Mouse (Mus musculus): ENCODE data around the gene Tmem158. TPM values are rescaled to one million over a fixed set of nuclear protein-coding genes. Genes with fewer than 3 reads are reported as not detected.

Gene Tmem158
- polyA plus RNA-seq, 1 experiment from 2014 or later = 15.1 TPM

DNA sequence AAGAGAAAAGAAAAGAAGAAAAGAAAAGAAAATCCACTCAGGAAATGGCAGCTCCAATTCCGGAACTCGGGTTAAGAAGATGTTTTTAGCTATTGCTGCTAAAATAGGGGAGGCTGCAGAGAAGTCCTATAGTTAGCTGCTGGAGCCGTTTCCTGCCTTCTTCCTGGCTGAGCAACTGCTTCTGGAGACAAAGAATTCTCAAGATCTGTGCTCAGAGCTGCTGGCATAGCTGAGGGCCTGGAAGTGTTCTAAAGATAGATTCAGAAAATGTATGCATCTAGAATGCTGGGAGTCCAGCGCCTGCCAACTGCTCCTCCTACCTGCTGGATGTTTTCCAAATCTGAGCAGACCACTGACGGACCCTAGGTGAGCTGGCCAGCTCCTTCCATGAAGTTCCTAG, 40.7 kb downstream of the Tmem158 start:
- no peaks in the 10 kb centered on the region for H3K36me3 ChIP-seq (ENCODE audit: control insufficient read depth, insufficient read depth, low read length)
- no peak overlapping the region for H3K9ac ChIP-seq (ENCODE audit: low read length)
- H3K4me3 ChIP-seq (ENCODE audit: low read depth, low read length) = no peak overlapping the region
- no peaks in the 10 kb centered on the region for H3K27me3 ChIP-seq (ENCODE audit: control insufficient read depth, insufficient read depth, low read length)
- H3K9me3 ChIP-seq (ENCODE audit: control insufficient read depth, low read length) = no peaks in the 10 kb centered on the region
- no peaks in the 10 kb centered on the region for H3K4me1 ChIP-seq (replicated peaks; ENCODE audit: control insufficient read depth, insufficient read depth)
- no peak overlapping the region for H3K4me2 ChIP-seq (replicated peaks; ENCODE audit: low read depth)
- no peak for TF ChIP-seq CTCF (IDR thresholded peaks at IDR 0.05; ENCODE audit: low read depth)
- no peak for TF ChIP-seq EP300 (optimal IDR thresholded peaks at IDR 0.05)
- DNase-seq (ENCODE audit: low spot score) (no peak), ATAC-seq (ENCODE audit: low FRiP score, low TSS enrichment) (no peak)
- 45% methylated on average over 5 of the region's 5 CpGs for WGBS
- no peak overlapping the region for H3K27ac ChIP-seq (replicated peaks)

DNA sequence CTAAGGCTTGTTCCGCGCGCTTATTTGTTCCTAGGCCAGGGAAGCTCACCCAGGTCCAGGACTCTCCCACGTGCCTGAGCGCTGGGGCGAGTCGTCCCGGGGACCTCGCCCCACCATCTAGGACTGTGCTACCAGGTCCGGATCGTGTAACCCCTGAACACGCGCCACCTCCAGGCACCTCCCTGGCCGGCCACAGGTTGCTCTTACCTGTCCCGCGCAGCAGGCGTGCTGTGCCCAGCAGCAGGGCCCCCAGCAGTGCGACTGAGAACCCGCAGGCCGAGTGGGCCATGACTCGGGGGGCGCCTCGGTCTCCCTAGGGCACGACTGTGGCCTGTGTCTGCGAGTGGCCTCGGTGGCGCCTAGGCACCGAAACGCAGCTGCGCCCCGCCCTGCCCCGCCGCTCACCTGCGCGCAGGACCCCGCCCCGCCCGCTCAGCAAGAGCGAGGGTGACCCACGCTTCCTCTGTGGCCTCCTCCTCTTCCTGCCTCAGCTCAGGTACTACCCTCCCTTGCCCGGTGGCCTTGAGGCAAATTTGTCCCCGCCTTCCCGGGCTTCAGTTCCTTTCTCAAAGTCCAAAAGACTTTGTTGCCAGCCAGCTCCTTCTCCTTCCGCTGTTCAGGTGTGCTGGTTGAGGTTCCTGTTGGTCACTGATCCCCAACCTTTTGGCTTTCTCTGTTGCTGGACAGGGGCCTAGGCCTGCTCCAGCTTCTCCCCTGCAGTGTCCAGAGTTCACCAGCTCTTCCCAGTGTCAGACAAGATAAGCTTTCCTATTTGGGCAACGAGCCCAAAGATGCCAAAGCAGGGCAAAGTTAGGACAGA, 44.7 kb downstream of the Tmem158 start, which contains the start of gene Cdcp1:
Gene Cdcp1 (minus strand): TSS at position 418 of the 820 bp plus-strand sequence.
- Histone ChIP-seq H3K9ac (ENCODE audit: low read length) (peak within 1 kb of the TSS; percentile 75), H3K4me3 (ENCODE audit: low read depth, low read length) (peak within 1 kb of the TSS; percentile 45), H3K9me3 (ENCODE audit: control insufficient read depth, low read length) (no peaks in the 10 kb centered on the region), H3K27me3 (ENCODE audit: control insufficient read depth, insufficient read depth, low read length) (no peaks in the 10 kb centered on the region), H3K36me3 (ENCODE audit: control insufficient read depth, insufficient read depth, low read length) (no peaks in the 10 kb centered on the region), H3K27ac (replicated peaks) (peak within 1 kb of the TSS; percentile 78), H3K4me2 (replicated peaks; ENCODE audit: low read depth) (peak within 1 kb of the TSS; percentile 51), H3K4me1 (replicated peaks; ENCODE audit: control insufficient read depth, insufficient read depth) (no peaks in the 10 kb centered on the region)
- DNase-seq (ENCODE audit: low spot score) (peak; percentile 84), ATAC-seq (ENCODE audit: low FRiP score, low TSS enrichment) (peak; percentile 96)
- TF ChIP-seq CTCF (IDR thresholded peaks at IDR 0.05; ENCODE audit: low read depth) = no peak
- TF ChIP-seq EP300 (optimal IDR thresholded peaks at IDR 0.05) = no peak
- 12% methylated on average over 41 of the region's 45 CpGs for WGBS

DNA sequence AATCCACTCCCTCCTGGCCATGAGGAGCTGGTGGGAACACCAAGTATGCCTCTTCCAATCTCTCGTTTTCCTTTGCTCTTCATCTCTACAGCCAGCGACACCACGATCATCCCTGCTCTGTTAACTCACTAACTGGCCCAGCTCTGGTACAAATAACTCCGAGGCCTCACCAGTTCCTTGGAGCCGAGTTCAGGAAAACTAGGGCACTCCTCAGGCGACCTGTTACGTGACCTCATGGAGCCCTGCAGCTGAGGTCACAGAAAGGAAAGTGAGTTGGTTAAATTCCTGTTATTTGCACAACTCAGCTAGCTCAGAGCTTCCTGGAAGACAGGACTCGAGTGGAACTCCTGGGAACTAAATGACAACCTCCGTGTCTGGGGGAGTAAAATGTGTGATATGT, 47.2 kb downstream of the Tmem158 start:
- ATAC-seq (ENCODE audit: low FRiP score, low TSS enrichment) (no peak), DNase-seq (ENCODE audit: low spot score) (peak; percentile 33)
- no peaks in the 10 kb centered on the region for H3K27me3 ChIP-seq (ENCODE audit: control insufficient read depth, insufficient read depth, low read length)
- no peak overlapping the region for H3K4me3 ChIP-seq (ENCODE audit: low read depth, low read length)
- H3K4me2 ChIP-seq (replicated peaks; ENCODE audit: low read depth) = no peak overlapping the region
- no peaks in the 10 kb centered on the region for H3K36me3 ChIP-seq (ENCODE audit: control insufficient read depth, insufficient read depth, low read length)
- TF ChIP-seq CTCF (IDR thresholded peaks at IDR 0.05; ENCODE audit: low read depth) (no peak), EP300 (optimal IDR thresholded peaks at IDR 0.05) (no peak)
- no peak overlapping the region for H3K9ac ChIP-seq (ENCODE audit: low read length)
- H3K9me3 ChIP-seq (ENCODE audit: control insufficient read depth, low read length) = no peaks in the 10 kb centered on the region
- WGBS = 65% methylated on average over 9 of the region's 9 CpGs
- no peaks in the 10 kb centered on the region for H3K4me1 ChIP-seq (replicated peaks; ENCODE audit: control insufficient read depth, insufficient read depth)
- no peak overlapping the region; the same call in 1 of the 2 replicates for H3K27ac ChIP-seq (replicated peaks)

Other genes starting within 250 kb of the Tmem158 start
- 28.3 and 30.1 TPM in 2 replicates for gene Tmem42, start 239.4 kb downstream of the Tmem158 start, polyA plus RNA-seq (2015; fragmentation: Nextera tagmentation; extraction: Ambion mirVana)
- gene Tgm4, start 226.0 kb downstream of the Tmem158 start, polyA plus RNA-seq (2015; fragmentation: Nextera tagmentation; extraction: Ambion mirVana) = 0.44 and 0.52 TPM in 2 replicates
- gene Zdhhc3, start 147.6 kb downstream of the Tmem158 start, polyA plus RNA-seq (2015; fragmentation: Nextera tagmentation; extraction: Ambion mirVana) = 64.7 and 65.7 TPM in 2 replicates
- 73.1 and 73.5 TPM in 2 replicates for gene Exosc7, start 147.5 kb downstream of the Tmem158 start, polyA plus RNA-seq (2015; fragmentation: Nextera tagmentation; extraction: Ambion mirVana)
- gene Clec3b, start 109.8 kb downstream of the Tmem158 start, polyA plus RNA-seq (2015; fragmentation: Nextera tagmentation; extraction: Ambion mirVana) = 13.9 and 17.1 TPM in 2 replicates
- 7.4 and 7.9 TPM in 2 replicates for gene Cdcp1, start 44.7 kb downstream of the Tmem158 start, polyA plus RNA-seq (2015; fragmentation: Nextera tagmentation; extraction: Ambion mirVana)
- gene Lars2, start 106.2 kb upstream of the Tmem158 start, polyA plus RNA-seq (2015; fragmentation: Nextera tagmentation; extraction: Ambion mirVana) = 1,098 and 1,252 TPM in 2 replicates
- gene Limd1, start 217.9 kb upstream of the Tmem158 start, polyA plus RNA-seq (2015; fragmentation: Nextera tagmentation; extraction: Ambion mirVana) = 22.2 and 23.2 TPM in 2 replicates

Measured in stomach, postnatal 0 days (tissue).